Mouse (Mus musculus) c-Kit-negative CD71-positive TER-119-positive erythroid progenitor cells, embryonic 14.5 days (primary cell): ENCODE measurements around the gene Fv1.
"Not testable (repeated sequence)": the region's sequence is repeated elsewhere in the genome, so short reads cannot be mapped to it uniquely, and the experiment has no call there.

Source experiments
- DNase-seq: peaks from one replicate; pipeline ENCODE4 v3.0.0-alpha.2; 2013; ENCODE audit warnings: low read depth, low spot score

Gene Fv1

DNA sequence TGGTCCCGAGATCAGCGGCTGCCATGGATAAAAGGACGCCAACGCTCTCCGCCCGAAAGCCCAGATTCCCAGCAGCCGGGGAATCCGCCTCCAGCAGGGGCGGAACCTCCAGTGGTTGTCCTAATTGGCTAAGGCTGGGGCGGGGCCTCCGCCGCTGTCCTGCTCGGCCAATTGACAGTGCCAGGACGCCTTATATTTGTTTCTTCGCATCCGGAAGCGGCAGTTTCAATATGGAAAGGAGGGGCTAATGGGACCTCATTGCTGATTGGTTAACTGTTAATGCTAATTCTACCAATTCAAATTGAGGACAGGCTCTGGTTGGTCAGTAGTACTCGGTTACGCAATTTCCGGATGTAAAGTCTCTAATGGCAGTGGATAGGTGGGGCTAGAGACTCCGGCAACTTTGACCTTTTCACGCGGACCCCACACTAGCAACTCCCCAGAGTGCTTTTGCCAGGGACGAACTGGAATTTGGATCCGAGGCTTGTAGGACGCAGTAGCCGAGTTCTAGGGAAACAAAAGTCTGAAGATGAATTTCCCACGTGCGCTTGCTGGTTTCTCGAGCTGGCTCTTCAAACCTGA, at the start of gene Fv1, which contains the start of gene Miip:
Fv1 (plus strand) TSS at position 530 of the 582 bp plus-strand sequence.
Miip (minus strand) TSS at position 367 of the 582 bp plus-strand sequence.
- peak; percentile 94 for DNase-seq

DNA sequence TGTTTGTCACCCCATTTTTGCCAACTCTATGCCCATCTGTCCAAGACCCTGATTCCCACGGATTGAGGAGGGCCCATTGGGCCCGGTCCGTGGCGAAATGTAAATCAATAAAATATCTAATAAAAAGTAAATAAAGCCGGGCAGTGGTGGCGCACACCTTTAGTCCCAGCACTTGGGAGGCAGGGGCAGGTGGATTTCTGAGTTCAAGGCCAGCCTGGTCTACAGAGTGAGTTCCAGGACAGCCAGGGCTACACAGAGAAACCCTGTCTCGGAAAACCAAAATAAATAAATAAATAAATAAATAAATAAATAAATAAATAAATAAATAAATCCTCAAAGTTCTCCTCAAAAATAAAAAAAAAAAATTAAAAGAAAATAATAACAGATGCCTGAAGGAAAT, 49.1 kb upstream of the Fv1 start:
- DNase-seq, result not testable (repeated sequence)

GRCm38 (mm10) chr4:147821414-147821813, 47.4 kb upstream of the Fv1 start:
- not testable (repeated sequence) for DNase-seq

- DNase-seq, result no peak
These were observed 44.4 kb upstream of the Fv1 start for GRCm38 (mm10) chr4:147824389-147824788.

- not testable (repeated sequence) for DNase-seq
These were observed 29.5 kb upstream of the Fv1 start for GRCm38 (mm10) chr4:147839282-147839681.

- no peak for DNase-seq
These were observed 25.9 kb upstream of the Fv1 start for GRCm38 (mm10) chr4:147842871-147843270.

- peak; percentile 72 for DNase-seq
These were observed 20.9 kb upstream of the Fv1 start, which contains the start of gene Zfp933 for GRCm38 (mm10) chr4:147847614-147848583. Gene Zfp933 (minus strand): TSS chr4:147848366.

GRCm38 (mm10) chr4:147848584-147848991, 20.2 kb upstream of the Fv1 start:
- peak; percentile 58 for DNase-seq

- DNase-seq, result no peak
These were observed 18.0 kb upstream of the Fv1 start for GRCm38 (mm10) chr4:147850776-147851175.

- DNase-seq, result no peak
These were observed 6.7 kb upstream of the Fv1 start for GRCm38 (mm10) chr4:147862051-147862450.

- DNase-seq, result no peak
These were observed 3.1 kb upstream of the Fv1 start for GRCm38 (mm10) chr4:147865651-147866050.

- DNase-seq, result no peak
These were observed 2.7 kb upstream of the Fv1 start for GRCm38 (mm10) chr4:147866056-147866455.

GRCm38 (mm10) chr4:147866793-147867192, 2.0 kb upstream of the Fv1 start:
- DNase-seq, result not testable (repeated sequence)

DNA sequence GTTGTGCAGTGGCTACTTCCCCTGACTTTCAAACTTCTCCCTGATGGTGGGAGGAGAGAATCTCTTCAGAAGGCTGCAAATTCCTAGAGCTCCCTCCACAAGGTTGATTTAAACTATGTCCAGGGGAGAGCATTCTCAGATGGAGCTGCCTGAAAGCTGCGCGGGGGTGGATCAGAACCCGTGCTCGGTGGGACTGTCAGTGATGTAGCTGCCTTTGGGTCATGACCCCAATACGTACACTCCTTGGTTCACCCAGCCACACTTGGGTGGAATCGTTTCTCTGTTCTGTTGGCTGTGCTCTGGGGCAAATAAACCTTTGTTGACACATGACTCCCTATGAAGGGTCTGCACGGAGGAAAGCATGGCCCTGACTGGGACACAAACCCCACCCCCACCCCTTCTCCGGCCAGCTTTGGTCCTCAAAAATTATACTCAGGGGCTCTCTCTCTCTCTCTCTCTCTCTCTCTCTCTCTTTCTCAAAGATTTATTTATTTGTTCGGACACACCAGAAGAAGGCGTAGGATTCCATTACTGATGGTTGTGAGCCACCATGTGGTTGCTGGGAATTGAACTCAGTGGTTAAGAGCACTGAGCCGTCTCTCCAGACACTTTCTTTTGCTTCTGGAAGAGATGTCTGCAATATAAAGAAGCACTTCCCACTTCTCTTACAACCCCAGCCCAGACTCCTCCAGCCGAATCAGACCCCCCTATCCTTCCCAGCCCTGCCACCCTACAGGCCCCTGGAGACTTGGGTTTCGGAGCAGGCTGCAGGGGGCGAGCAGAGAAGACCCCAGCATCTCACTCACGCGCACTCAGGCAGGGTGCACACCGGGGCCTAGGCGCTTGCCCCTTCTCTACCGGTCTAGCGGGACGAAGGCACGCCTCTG, 973 bp upstream of the Fv1 start:
- no peak for DNase-seq

DNA sequence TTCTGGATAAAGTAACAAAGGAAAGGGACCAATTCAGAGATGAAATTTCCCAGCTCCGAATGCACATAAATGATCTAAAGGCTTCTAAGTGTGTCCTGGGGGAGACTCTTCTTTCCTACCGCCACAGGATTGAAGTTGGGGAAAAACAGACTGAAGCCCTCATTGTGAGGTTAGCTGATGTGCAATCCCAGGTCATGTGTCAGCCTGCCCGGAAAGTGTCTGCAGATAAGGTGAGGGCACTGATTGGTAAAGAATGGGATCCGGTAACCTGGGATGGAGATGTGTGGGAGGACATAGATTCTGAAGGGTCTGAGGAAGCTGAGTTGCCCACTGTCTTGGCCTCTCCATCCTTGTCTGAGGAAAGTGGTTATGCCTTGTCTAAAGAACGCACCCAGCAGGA, 459 bp downstream of the Fv1 start:
- DNase-seq, result no peak

DNA sequence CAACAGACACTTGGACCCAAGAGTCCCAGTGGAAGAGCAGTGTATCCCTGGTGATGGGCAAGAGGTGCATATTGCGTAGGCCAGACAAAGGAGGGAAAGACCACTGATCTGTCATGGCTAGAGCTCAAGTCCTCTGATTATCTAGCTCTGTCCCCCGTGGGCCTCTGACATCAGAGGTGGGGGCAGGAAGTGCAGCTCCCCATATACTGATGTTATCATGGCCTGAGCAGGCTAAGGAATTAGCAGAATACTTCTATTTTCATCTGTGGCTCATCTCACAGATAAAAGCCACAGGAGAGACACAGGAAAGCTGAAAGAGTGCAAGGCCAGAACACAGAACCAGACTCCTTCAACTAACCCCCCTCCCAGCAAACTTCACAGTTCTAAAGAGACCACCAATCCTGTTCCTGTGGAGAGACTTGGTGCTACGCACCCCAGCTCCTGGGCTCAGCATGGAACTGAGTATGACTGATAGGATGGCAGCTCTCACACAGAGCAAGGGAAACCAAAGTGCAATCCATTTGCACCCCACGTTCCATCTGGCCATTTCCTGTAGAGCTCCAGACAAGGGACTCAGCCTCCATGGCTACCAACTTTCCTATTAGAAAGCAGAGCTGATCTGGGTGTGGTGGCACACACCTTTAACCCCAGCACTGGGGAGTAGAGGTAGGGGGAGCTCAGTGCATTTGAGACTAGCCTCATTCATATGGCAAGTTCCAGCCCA, 7.2 kb downstream of the Fv1 start:
- DNase-seq, result no peak

- DNase-seq, result no peak
These were observed 9.8 kb downstream of the Fv1 start for GRCm38 (mm10) chr4:147878537-147878936.

GRCm38 (mm10) chr4:147879456-147879855, 10.7 kb downstream of the Fv1 start:
- DNase-seq, result no peak

- no peak for DNase-seq
These were observed 11.1 kb downstream of the Fv1 start for GRCm38 (mm10) chr4:147879865-147880264.

GRCm38 (mm10) chr4:147881792-147882191, 13.0 kb downstream of the Fv1 start:
- DNase-seq, result no peak

DNA sequence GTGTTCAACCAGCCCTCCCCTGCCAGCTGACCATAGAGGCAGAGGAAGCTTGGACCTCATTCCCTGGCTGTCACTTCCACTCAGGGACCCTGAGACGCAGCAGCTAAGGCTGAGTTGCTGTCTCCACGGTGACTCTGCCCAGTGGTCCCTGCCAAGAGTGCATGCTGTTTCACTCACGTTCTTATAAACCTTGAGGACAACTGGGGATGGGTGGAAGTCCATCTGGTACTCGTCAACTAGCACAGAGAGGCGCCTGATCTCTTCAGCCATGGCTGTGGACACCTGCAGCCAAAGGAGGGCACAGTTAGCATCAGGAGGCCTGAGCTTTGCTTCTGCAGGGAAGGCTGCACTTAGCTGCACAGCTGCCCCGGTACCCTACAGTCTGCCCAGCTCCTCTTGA, 14.3 kb downstream of the Fv1 start:
- no peak for DNase-seq
